Mouse (Mus musculus) heart, embryonic 16.5 days (tissue): Measurements from ENCODE around the gene Mettl23. TPM values are rescaled to one million over a fixed set of nuclear protein-coding genes. Genes with fewer than 3 reads are reported as not detected.

Source experiments
- ATAC-seq: fragments of 200-750 bp; cut with Nextera tagmentation; replicated peaks from 2 replicates; pipeline ENCODE4 v1.8.0; 2017; ENCODE audit warnings: moderate number of reproducible peaks; ENCODE audit not compliant: insufficient read depth, low FRiP score; ENCODE audit errors: extremely low read depth
- H3K27ac ChIP-seq: fragments of 300-500 bp; sonication (generic); 2 replicates; pipeline ENCODE4 v1.5.1; 2014; ENCODE audit warnings: mild to moderate bottlenecking, low read length, control low read depth, moderate library complexity
- H3K27me3 ChIP-seq: fragments of 300-500 bp; sonication (generic); 2 replicates; pipeline ENCODE4 v1.6.1; 2014; ENCODE audit warnings: low read length, mixed read lengths; ENCODE audit not compliant: control insufficient read depth, insufficient read depth
- H3K36me3 ChIP-seq: fragments of 300-500 bp; sonication (generic); 2 replicates; pipeline ENCODE4 v1.6.1; 2014; ENCODE audit not compliant: control insufficient read depth, insufficient read depth
- H3K4me1 ChIP-seq: fragments of 300-500 bp; sonication (generic); 2 replicates; pipeline ENCODE4 v1.6.1; 2014; ENCODE audit warnings: low read length, mixed read lengths; ENCODE audit not compliant: control insufficient read depth, insufficient read depth
- H3K4me2 ChIP-seq: fragments of 300-500 bp; sonication (generic); 2 replicates; pipeline ENCODE4 v1.6.1; 2014; ENCODE audit warnings: low read depth, mild to moderate bottlenecking, control low read depth, low read length
- H3K4me3 ChIP-seq: fragments of 300-500 bp; sonication (generic); 2 replicates; pipeline ENCODE4 v1.5.1; 2014; ENCODE audit warnings: mild to moderate bottlenecking, control low read depth, low read length
- H3K9ac ChIP-seq: fragments of 300-500 bp; sonication (generic); 2 replicates; pipeline ENCODE4 v1.6.1; 2014; ENCODE audit warnings: low read length, control low read depth
- H3K9me3 ChIP-seq: fragments of 300-500 bp; sonication (generic); replicated peaks from 2 replicates; pipeline ENCODE4 v1.6.1; 2016; ENCODE audit warnings: low read length; ENCODE audit not compliant: control insufficient read depth
- WGBS: fragments of 180-500 bp; shearing (Covaris S2); extraction: QIAGEN DNeasy Blood & Tissue Kit; methylation state at CpG from one replicate; pipeline ENCODE4 v1.1.7; 2014; 5-methylcytosine and 5-hydroxymethylcytosine counted together
- polyA plus RNA-seq: library from polyadenylated mRNA; unstranded; fragments of >200 nt; fragmentation: Nextera tagmentation; extraction: Ambion mirVana; gene quantifications from 2 replicates; pipeline ENCODE4 v1.2.1, GENCODE M21; 2015

Mettl23 gene
- polyA plus RNA-seq, result 69.8 and 74.8 TPM in 2 replicates

- peak within 1 kb of the TSS; percentile 97 for H3K9ac ChIP-seq
- H3K4me3 ChIP-seq, result peak within 1 kb of the TSS; percentile 79
- peaks cover 30% of the 10 kb centered on the region for H3K36me3 ChIP-seq
- H3K4me1 ChIP-seq, result peaks cover 30% of the 10 kb centered on the region
- peak within 1 kb of the TSS; percentile 89 for H3K4me2 ChIP-seq
- under 1% methylated on average over 72 of the region's 72 CpGs for WGBS
- ATAC-seq, result peak; percentile 94
- H3K27ac ChIP-seq, result peak within 1 kb of the TSS; percentile 100
- no peaks in the 10 kb centered on the region for H3K9me3 ChIP-seq
- no peaks in the 10 kb centered on the region for H3K27me3 ChIP-seq
Measured at GRCm38 (mm10) chr11:116843261-116844233, at the start of gene Mettl23, which contains the start of gene Jmjd6. TSS of gene Mettl23 (plus strand) at chr11:116843278. TSS of gene Jmjd6 (minus strand) at chr11:116843449.

GRCm38 (mm10) chr11:116799364-116799763, 43.7 kb upstream of the Mettl23 start:
- no peaks in the 10 kb centered on the region for H3K9me3 ChIP-seq

GRCm38 (mm10) chr11:116801106-116801505, 42.0 kb upstream of the Mettl23 start:
- Histone ChIP-seq H3K4me3 (no peak overlapping the region), H3K4me1 (peaks cover 5% of the 10 kb centered on the region; the same call in 1 of the 2 replicates), H3K27me3 (no peaks in the 10 kb centered on the region), H3K9me3 (no peaks in the 10 kb centered on the region), H3K27ac (no peak overlapping the region), H3K36me3 (no peaks in the 10 kb centered on the region), H3K4me2 (no peak overlapping the region), H3K9ac (no peak overlapping the region)
- ATAC-seq, result no peak
- WGBS, result 66% methylated on average over 5 of the region's 5 CpGs

More at GRCm38 (mm10) chr11:116799364-116799763, 43.7 kb upstream of the Mettl23 start:
- H3K4me3 ChIP-seq, result no peak overlapping the region
- H3K27me3 ChIP-seq, result no peaks in the 10 kb centered on the region
- peak overlapping the region; percentile 65 for H3K27ac ChIP-seq
- peak; percentile 41; the same call in 1 of the 2 replicates for ATAC-seq
- H3K36me3 ChIP-seq, result no peaks in the 10 kb centered on the region
- no peak overlapping the region for H3K4me2 ChIP-seq
- H3K9ac ChIP-seq, result 0 out of 2 replicates have a peak overlapping the region, but pooled peaks have one; percentile 15
- peaks cover 5% of the 10 kb centered on the region; the same call in 1 of the 2 replicates for H3K4me1 ChIP-seq
- 48% methylated on average over 5 of the region's 5 CpGs for WGBS

GRCm38 (mm10) chr11:116802709-116803108, 40.4 kb upstream of the Mettl23 start:
- Histone ChIP-seq H3K4me1 (peaks cover 5% of the 10 kb centered on the region; the same call in 1 of the 2 replicates), H3K4me2 (no peak overlapping the region), H3K9me3 (no peaks in the 10 kb centered on the region), H3K36me3 (no peaks in the 10 kb centered on the region), H3K9ac (no peak overlapping the region), H3K27ac (no peak overlapping the region), H3K4me3 (no peak overlapping the region), H3K27me3 (no peaks in the 10 kb centered on the region)
- WGBS, result 77% methylated on average over 5 of the region's 5 CpGs
- no peak for ATAC-seq

- 67% methylated on average over 15 of the region's 15 CpGs for WGBS
- H3K27ac ChIP-seq, result peak overlapping the region; percentile 60; the same call in 1 of the 2 replicates
- H3K9ac ChIP-seq, result no peak overlapping the region
Measured at GRCm38 (mm10) chr11:116806136-116807071, 36.7 kb upstream of the Mettl23 start.

GRCm38 (mm10) chr11:116807116-116807515, 36.0 kb upstream of the Mettl23 start:
- Histone ChIP-seq H3K36me3 (no peaks in the 10 kb centered on the region), H3K27ac (peak overlapping the region; percentile 59), H3K4me3 (no peak overlapping the region), H3K9ac (no peak overlapping the region), H3K9me3 (no peaks in the 10 kb centered on the region), H3K27me3 (no peaks in the 10 kb centered on the region; the same call in 1 of the 2 replicates), H3K4me1 (peaks cover 13% of the 10 kb centered on the region), H3K4me2 (no peak overlapping the region)
- WGBS, result 45% methylated on average over 7 of the region's 7 CpGs
- no peak for ATAC-seq

More at GRCm38 (mm10) chr11:116806136-116807071, 36.7 kb upstream of the Mettl23 start:
- H3K4me3 ChIP-seq, result no peak overlapping the region
- no peaks in the 10 kb centered on the region; the same call in 1 of the 2 replicates for H3K27me3 ChIP-seq
- H3K9me3 ChIP-seq, result no peaks in the 10 kb centered on the region
- no peaks in the 10 kb centered on the region for H3K36me3 ChIP-seq
- H3K4me2 ChIP-seq, result no peak overlapping the region
- ATAC-seq, result 0 out of 2 replicates have a peak, but pooled peaks have one; percentile 31
- H3K4me1 ChIP-seq, result peaks cover 9% of the 10 kb centered on the region

- no peak overlapping the region for H3K4me3 ChIP-seq
- no peaks in the 10 kb centered on the region for H3K36me3 ChIP-seq
- H3K27me3 ChIP-seq, result no peaks in the 10 kb centered on the region; the same call in 1 of the 2 replicates
- no peak overlapping the region for H3K9ac ChIP-seq
- ATAC-seq, result no peak
- H3K4me1 ChIP-seq, result peaks cover 16% of the 10 kb centered on the region
- H3K9me3 ChIP-seq, result no peaks in the 10 kb centered on the region
- 71% methylated on average over 3 of the region's 3 CpGs for WGBS
- H3K27ac ChIP-seq, result peak overlapping the region; percentile 15
- no peak overlapping the region for H3K4me2 ChIP-seq
Measured at GRCm38 (mm10) chr11:116807526-116807925, 35.6 kb upstream of the Mettl23 start.

GRCm38 (mm10) chr11:116807938-116808606, 35.0 kb upstream of the Mettl23 start:
- H3K9ac ChIP-seq, result peak overlapping the region; percentile 21; the same call in 1 of the 2 replicates
- H3K36me3 ChIP-seq, result no peaks in the 10 kb centered on the region
- H3K9me3 ChIP-seq, result no peaks in the 10 kb centered on the region
- 0 out of 2 replicates have a peak, but pooled peaks have one; percentile 24 for ATAC-seq
- 24% methylated on average over 7 of the region's 7 CpGs for WGBS
- H3K4me3 ChIP-seq, result no peak overlapping the region
- H3K27ac ChIP-seq, result peak overlapping the region; percentile 15; the same call in 1 of the 2 replicates
- peaks cover 21% of the 10 kb centered on the region for H3K4me1 ChIP-seq
- H3K27me3 ChIP-seq, result no peaks in the 10 kb centered on the region; the same call in 1 of the 2 replicates
- no peak overlapping the region for H3K4me2 ChIP-seq
